Mouse (Mus musculus): Measurements from ENCODE around the gene Cenpm.

DNA sequence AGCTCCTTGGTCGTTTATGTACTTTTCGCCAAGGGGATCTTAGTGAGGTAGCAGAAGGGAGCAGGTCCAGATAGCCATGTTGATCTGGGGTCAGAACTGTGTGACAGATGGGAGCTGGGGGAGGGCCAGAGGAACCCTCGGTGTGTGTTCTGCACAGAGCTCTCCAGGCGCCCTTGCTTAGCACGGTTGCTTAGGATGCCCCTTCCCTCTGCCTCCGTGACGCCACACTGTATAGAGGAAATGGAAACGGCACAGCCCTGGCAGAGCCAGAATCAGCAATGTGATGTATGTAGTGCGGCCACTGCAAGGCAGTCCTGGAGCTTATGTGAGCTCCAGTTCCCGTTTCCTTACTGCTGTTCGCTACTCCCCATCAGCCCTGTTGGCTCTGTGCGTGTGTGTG is 48.2 kb downstream of the Cenpm start:
- TF ChIP-seq CTCF (IDR thresholded peaks at IDR 0.05; ENCODE audit: borderline replicate concordance, insufficient read depth, low read length) (no peak), POLR2A (IDR thresholded peaks at IDR 0.05; ENCODE audit: low read depth, low read length) (no peak)

Measured in embryonic fibroblast, embryonic 13.5 days (primary cell).